Mouse (Mus musculus) left cerebral cortex, postnatal 25 days (tissue): ENCODE results near the gene Hba-a2. TPM values are rescaled to one million over a fixed set of nuclear protein-coding genes. Genes with fewer than 3 reads are reported as not detected.
"Not testable (repeated sequence)": the region's sequence is repeated elsewhere in the genome, so short reads cannot be mapped to it uniquely, and the experiment has no call there.

ENCODE experiments used
- DNase-seq, 2 experiments: peaks; one replicate each; pipeline ENCODE4 v3.0.0; 2022; ENCODE audit warnings: low spot score in 2 of 2, mixed read lengths in 1 of 2
- intact Hi-C: fragments of 180-260 bp; cut with DNase I; formaldehyde crosslinking; loops from one replicate; pipeline ENCODE4 v1.15.1; 2025
- total RNA-seq, 2 experiments: library from RNA; stranded (reverse); gene quantifications; 2 replicates each; pipeline ENCODE4 v1.2.3; 2021

The Hba-a2 gene
- total RNA-seq, 2 experiments from 2014 or later, result 427 to 477 TPM

GRCm38 (mm10) chr11:32281416-32282144 is 14.7 kb upstream of the Hba-a2 start:
- intact Hi-C loops, result no loop called here
- no peak for DNase-seq

GRCm38 (mm10) chr11:32283091-32283777 is 13.1 kb upstream of the Hba-a2 start, which contains the start of gene Hba-a1:
Gene Hba-a1 (plus strand): TSS chr11:32283511.
- DNase-seq, intact Hi-C loops: not testable (repeated sequence)

GRCm38 (mm10) chr11:32284582-32284981 is 11.7 kb upstream of the Hba-a2 start:
- intact Hi-C loops, DNase-seq: not testable (repeated sequence)

- intact Hi-C loops, result loop anchor here (5.0 kb wide), 1 partner anchor 37 kb away; no protein-coding TSS in a partner anchor
- DNase-seq, result no peak
These were observed 11.1 kb upstream of the Hba-a2 start for GRCm38 (mm10) chr11:32285031-32285775.

GRCm38 (mm10) chr11:32285887-32286286 is 10.4 kb upstream of the Hba-a2 start:
- not testable (repeated sequence) for DNase-seq

GRCm38 (mm10) chr11:32286695-32287492 is 9.4 kb upstream of the Hba-a2 start, which contains the start of gene Hbq1b:
Gene Hbq1b (plus strand): TSS chr11:32286965.
- intact Hi-C loops, result loop anchor here (2.0 to 5.0 kb wide), 2 partner anchors 35 to 104 kb away; no protein-coding TSS in a partner anchor
- peak; percentile 80 to 81 for DNase-seq

More at GRCm38 (mm10) chr11:32285887-32286286, 10.4 kb upstream of the Hba-a2 start:
- intact Hi-C loops, result loop anchor here (2.0 to 5.0 kb wide), 2 partner anchors 36 to 103 kb away; no protein-coding TSS in a partner anchor

GRCm38 (mm10) chr11:32287493-32287825 is 8.8 kb upstream of the Hba-a2 start:
- no peak for DNase-seq
- intact Hi-C loops, result loop anchor here (2.0 to 5.0 kb wide), 2 partner anchors 35 to 105 kb away; no protein-coding TSS in a partner anchor

GRCm38 (mm10) chr11:32292819-32293218 is 3.5 kb upstream of the Hba-a2 start:
- not testable (repeated sequence) for DNase-seq

GRCm38 (mm10) chr11:32293479-32293878 is 2.8 kb upstream of the Hba-a2 start:
- DNase-seq, intact Hi-C loops: not testable (repeated sequence)

More at GRCm38 (mm10) chr11:32292819-32293218, 3.5 kb upstream of the Hba-a2 start:
- intact Hi-C loops, result not testable (repeated sequence)

GRCm38 (mm10) chr11:32297417-32297816 is 1.1 kb downstream of the Hba-a2 start:
- DNase-seq, intact Hi-C loops: not testable (repeated sequence)

- no peak for DNase-seq
- intact Hi-C loops, result no loop called here
These were observed 1.7 kb downstream of the Hba-a2 start for GRCm38 (mm10) chr11:32297866-32298531.

- DNase-seq, result no peak
- intact Hi-C loops, result no loop called here
These were observed 2.2 kb downstream of the Hba-a2 start for GRCm38 (mm10) chr11:32298532-32298918.

GRCm38 (mm10) chr11:32299865-32300264 is 3.6 kb downstream of the Hba-a2 start, which contains the start of gene Hbq1a:
Gene Hbq1a (plus strand): TSS chr11:32300069.
- DNase-seq, result peak; percentile 67 to 68
- intact Hi-C loops, result not testable (repeated sequence)

- no peak for DNase-seq
- intact Hi-C loops, result no loop called here
These were observed 4.3 kb downstream of the Hba-a2 start for GRCm38 (mm10) chr11:32300279-32301267.

- DNase-seq, result no peak
- intact Hi-C loops, result no loop called here
These were observed 5.2 kb downstream of the Hba-a2 start for GRCm38 (mm10) chr11:32301506-32301905.

GRCm38 (mm10) chr11:32302824-32303419 is 6.6 kb downstream of the Hba-a2 start:
- peak; percentile 31 to 82 for DNase-seq
- intact Hi-C loops, result no loop called here

- DNase-seq, result no peak
- intact Hi-C loops, result no loop called here
These were observed 7.2 kb downstream of the Hba-a2 start for GRCm38 (mm10) chr11:32303455-32303854.
